Mouse (Mus musculus): ENCODE results near the gene Olfr364-ps1.

Gene Olfr364-ps1

DNA sequence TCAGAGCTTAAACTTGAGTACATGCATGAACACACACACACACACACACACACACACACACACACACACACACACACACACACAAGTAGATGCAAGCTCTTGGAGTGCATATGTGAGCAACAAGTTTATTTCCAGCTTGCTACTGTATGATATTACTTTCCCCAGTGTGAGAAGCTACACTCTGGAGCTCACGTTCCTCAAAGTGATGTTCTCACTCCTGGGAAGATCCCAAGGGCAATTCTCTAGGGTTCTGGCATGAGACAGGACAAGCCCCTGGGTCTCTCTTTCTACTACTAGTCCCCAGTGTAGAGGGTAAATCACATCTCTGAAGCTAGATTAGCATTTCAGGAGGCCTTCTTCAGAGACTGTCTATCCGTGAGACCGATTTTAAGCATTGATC is at the start of gene Olfr364-ps1:
Gene Olfr364-ps1 (plus strand): TSS at position 301 of the 400 bp plus-strand sequence.
- no peak for DNase-seq (ENCODE audit: low spot score in 2 of 2)

DNA sequence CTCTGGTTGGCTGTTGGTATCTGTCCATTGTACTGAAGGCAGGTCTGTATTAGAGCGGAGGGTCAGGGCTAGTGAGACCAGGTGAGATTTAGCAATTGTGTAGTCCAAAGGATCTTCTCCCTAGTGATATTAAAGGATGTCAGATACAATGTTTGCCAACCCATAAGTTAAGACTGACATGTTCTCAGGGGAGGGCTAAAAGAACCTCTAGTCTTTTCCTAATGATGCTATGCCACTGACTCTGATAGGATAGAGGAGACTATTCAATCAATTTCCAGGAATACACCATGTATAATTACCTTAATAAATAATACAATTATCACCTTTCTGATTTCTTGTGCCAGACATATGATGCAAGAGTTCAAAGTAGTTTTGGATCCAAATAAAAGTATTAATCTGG is 21.3 kb upstream of the Olfr364-ps1 start, which contains the start of gene Olfr362:
Gene Olfr362 (minus strand): TSS at position 101 of the 400 bp plus-strand sequence.
- no peak for DNase-seq (ENCODE audit: low spot score in 2 of 2)

DNA sequence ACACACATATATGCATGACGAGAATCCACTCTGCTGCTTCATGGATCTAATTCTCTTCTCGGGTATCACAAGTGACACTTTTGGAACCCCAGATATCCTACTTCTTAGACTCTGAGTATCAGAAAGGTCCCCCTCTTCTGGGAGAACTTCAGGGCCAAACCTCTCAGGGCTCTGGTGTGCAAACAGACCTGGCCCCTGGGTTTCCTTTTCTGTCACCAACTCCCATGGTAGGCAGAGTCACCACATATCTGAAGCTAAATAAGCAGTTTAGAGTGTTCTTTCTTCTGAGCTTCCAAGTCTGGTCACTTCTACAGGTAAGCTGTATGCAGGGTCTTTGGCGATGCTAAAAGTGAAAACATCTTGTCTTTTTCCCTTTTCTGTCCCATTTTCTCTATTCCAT is 48.8 kb downstream of the Olfr364-ps1 start, which contains the start of gene Olfr365:
Gene Olfr365 (plus strand): TSS at position 301 of the 400 bp plus-strand sequence.
- DNase-seq (ENCODE audit: low spot score in 2 of 2), result no peak
